9 mouse cellular contexts compared by ENCODE assay signal in the genomic region with DNA sequence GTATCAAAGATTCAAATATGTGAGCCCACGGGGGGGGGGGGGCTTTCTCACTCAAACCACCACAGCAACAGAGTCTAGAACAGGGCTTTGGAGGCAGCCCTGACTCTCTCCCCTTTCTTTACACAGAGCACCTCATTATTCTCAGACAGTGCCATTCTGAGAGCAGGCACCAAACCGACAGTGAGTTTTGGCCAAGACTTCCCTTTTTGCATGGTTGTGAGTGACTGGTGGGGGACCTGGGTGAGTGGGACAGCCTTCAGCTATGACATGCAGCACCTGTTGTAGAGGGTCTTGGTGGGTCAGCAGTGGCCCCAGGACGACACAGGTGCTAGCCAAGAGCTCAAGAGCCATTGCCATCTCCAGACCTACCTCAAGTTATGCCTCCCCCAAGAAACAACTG.
"Had no signal": no experiment of that assay in that cellular context is flagged by ENCODE, and none has a peak within 500 bp of the region (broad histone marks: within the 10 kb centered on the region; RNA-seq: fewer than 3 reads in every experiment).

No protein-coding gene starts in this region.

- H3K9ac ChIP-seq: liver, embryonic 15.5 days had no signal

- H3K4me2 ChIP-seq: liver, embryonic 11.5 days; liver, embryonic 15.5 days had no signal

- H3K36me3 ChIP-seq: liver, embryonic 15.5 days; midbrain, embryonic 10.5 days had no signal

- H3K4me3 ChIP-seq: liver, embryonic 15.5 days; midbrain, embryonic 10.5 days had no signal

- ATAC-seq: lung, postnatal 0 days had no signal

- H3K4me1 ChIP-seq: midbrain, embryonic 10.5 days had no signal

- DNase-seq: kidney, adult 18-20 months; kidney, postnatal 14 days; left cerebral cortex, postnatal 4 days; lung, adult 2 months; midbrain, embryonic 14.5 days had no signal

- H3K27ac ChIP-seq: liver, embryonic 15.5 days; midbrain, embryonic 10.5 days had no signal

- H3K27me3 ChIP-seq: liver, embryonic 15.5 days had no signal

- H3K9me3 ChIP-seq: liver, embryonic 15.5 days had no signal
